Mouse (Mus musculus) megakaryocyte progenitor cell, adult 5-6 weeks (primary cell): ENCODE measurements around the gene Sppl3. TPM values are rescaled to one million over a fixed set of nuclear protein-coding genes. Genes with fewer than 3 reads are reported as not detected.
"Not testable (repeated sequence)": the region's sequence is repeated elsewhere in the genome, so short reads cannot be mapped to it uniquely, and the experiment has no call there.

Experiments used
- ATAC-seq: replicated peaks from 2 replicates; pipeline ENCODE4 v1.8.0; 2016; ENCODE audit warnings: mild to moderate bottlenecking, moderate TSS enrichment, inconsistent platforms; ENCODE audit not compliant: poor library complexity
- total RNA-seq, 2 experiments: library from RNA; stranded (forward) in 1 of 2; stranded (reverse) in 1 of 2; fragments of 157-497, 149-512 nt in 1 of 2; fragments of 200-1000 nt in 1 of 2; gene quantifications; 2 replicates each; pipeline versions ENCODE4 v1.2.3 to v1.2.4; 2015 to 2017

The Sppl3 gene
- total RNA-seq, 2 experiments from 2014 or later, result 28.6 to 40.2 TPM

DNA sequence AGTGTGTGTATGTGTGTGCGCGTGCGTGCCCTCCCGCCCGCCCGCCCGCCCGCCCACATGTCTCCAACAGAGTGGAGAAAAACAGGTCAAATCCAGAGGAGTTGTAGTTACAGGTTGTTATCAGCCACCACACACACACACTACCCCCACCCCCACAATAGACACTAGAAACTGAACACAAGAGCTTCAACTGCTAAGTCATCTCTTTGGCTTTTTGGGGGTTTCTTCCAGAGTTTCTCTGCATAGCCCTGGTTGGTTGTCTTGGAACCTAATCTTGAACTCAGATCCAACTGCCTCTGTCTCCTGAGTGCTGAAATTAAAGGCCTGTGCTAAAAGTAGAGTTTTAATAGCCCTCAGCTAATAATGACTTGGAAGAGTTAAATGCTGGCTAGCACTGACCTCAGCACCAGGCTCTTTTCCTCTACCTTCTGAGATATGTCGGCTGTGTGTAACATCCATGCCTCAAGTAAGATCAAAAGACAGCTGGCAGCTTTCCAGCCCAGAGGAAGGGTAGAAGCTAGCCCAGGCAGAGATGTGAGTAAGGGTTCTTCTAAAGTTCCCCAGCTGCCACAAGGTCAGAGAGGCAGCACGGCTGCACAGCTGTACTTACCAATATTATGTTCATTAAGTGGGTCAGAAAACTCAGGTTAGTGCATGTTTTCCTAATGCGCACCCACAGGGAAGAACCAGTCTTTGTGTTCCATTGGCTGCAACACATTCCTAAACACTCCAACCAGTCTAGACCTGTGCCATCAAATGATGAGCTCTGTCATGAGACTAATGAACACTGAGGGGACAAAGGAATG lies 60.4 kb downstream of the Sppl3 start:
- ATAC-seq, result peak; percentile 71

DNA sequence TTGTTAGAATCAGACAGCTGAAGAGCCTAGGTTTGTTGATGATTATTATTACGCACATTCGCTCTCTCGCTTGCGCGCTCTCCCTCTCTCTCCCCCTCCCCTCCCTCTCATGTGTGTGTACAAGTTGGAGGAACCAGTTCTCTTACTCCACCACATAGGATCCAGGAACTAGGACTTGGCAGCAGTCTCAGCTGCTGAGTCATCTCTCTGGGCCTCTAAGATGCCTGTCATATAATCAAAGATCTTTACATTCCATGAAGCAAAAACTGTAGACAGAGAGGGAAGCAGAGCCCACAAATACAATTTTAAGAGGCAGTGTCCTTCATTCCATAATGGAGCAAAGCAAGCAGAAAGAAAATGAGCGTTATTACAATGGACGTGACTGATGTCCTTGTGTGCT lies 61.2 kb downstream of the Sppl3 start:
- ATAC-seq, result peak; percentile 69

DNA sequence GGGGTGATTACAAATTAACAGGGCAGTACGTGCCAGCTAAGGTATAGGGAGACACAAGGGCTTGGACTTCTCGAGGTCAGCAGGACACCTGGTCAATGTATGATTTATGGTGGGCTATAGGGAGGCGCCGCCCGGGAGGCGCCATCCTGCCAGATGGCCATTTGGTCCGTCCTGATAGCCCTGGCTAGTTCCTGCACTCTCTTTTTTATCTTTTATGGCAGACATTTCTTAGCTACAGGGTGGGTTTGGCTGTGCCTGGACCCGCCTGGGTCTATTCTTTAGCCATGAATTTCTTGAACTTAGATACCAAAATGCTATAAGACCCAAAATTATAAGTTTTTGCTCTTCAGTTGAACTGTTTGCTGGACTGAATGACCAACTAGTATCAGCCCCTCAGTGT lies 62.4 kb downstream of the Sppl3 start:
- ATAC-seq, result not testable (repeated sequence)

DNA sequence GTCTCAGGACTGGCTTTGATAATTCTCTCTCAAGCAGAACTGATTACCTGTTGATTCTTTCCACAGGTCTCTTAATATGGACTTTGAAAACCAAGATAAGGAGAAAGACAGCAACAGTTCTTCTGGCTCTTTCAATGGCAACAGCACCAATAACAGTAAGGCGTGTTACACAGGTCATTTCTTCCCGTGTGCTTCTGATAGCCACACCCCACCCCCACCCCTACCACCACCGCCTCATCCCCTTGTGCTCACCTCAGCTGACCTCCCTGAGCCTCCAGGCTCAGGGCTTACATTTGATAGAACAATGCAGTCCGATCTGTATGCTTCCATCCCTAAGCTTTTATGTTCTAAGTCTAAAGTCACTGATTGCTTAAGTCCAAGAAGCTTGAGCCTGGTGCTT lies 63.8 kb downstream of the Sppl3 start:
- no peak for ATAC-seq

DNA sequence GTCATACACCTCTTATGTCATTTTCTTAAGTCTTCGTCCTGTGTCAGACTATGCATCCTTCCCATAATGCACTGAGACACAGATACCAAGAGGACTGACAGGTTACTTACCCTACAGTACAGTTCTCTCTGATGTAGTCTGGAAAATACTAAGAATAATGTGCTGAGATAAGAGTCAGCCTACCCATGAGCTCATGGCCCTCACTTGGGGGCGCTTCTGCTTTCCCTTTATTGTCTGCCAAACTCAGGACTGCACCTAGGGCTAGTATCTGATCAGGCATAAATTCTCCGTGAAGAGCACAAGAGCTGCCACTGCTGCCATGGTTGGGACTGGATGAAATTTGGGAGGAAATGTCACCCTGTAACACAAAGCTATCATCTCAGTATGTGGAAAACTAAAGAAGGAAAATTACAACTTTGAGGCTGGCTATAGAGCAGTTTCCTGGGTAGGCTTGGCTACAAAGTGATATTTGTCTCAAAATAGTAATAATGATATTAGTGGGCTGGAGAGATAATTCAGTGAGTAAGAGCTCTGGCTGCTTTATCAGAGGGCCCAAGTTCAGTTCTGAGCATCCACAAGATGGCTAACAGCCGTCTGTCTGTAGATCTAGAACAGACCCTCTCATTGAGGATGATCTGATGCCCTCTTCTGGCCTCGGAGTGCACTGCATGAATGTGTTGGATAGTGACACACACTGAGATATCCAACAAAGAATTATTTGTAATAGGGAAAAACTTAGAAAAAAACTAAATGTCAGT lies 65.4 kb downstream of the Sppl3 start:
- peak; percentile 78 for ATAC-seq

DNA sequence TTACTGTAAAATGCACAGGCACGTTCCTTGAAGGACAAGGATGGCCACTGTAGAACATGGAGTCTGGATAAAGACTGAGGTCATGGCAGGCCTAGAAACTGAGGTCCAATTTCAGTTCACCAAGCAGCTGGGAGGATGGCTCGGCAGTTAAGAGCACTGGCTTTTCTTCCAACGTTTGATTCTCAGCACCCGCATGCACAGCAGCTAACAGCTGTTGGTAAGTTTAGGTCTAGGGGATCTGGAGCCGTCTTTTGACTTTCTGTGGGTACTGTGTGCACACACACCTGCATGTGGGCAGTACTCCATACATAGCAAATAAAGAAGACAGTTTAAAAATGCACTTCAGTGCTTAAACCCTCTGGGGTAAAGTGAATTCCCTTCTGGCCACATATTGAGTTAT lies 70.7 kb downstream of the Sppl3 start:
- ATAC-seq, result no peak

DNA sequence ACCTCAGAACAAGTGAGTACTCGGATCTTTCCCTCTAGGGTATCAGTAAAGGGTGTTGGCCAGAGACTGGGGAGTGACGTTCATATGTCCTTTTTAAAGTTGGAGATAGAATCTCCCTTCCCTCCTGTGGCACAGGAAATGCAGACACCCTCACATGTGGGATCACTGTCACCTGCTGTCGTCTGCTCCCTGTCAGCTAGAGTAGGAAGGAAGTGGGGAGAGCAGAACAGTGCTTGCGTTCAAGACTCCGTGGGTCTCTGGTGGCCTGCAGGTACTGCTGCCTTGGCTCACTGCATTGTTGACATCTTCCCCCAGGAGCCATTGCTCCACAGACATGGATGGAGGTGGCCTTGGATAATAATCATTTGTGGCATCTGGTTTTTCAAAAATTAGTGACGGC lies 72.6 kb downstream of the Sppl3 start:
- no peak for ATAC-seq

DNA sequence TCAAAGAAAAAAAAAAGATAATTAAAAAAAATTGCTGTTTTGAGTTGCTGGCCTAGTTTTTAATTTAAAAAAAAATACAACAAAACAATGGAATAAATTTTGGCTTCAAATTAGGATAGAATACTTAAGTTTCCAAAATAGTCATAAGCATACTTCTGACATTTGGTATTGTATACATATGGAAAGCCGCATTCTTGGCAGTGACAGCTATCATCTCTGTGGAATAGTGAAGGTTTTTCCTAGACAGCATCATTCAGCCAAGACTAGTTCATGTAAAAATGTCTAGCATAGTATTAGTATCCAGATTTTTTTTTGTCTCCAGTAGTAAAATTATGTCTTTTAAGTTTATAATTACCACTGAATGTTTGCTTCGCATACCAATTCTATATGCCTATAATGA lies 74.7 kb downstream of the Sppl3 start:
- ATAC-seq, result no peak

DNA sequence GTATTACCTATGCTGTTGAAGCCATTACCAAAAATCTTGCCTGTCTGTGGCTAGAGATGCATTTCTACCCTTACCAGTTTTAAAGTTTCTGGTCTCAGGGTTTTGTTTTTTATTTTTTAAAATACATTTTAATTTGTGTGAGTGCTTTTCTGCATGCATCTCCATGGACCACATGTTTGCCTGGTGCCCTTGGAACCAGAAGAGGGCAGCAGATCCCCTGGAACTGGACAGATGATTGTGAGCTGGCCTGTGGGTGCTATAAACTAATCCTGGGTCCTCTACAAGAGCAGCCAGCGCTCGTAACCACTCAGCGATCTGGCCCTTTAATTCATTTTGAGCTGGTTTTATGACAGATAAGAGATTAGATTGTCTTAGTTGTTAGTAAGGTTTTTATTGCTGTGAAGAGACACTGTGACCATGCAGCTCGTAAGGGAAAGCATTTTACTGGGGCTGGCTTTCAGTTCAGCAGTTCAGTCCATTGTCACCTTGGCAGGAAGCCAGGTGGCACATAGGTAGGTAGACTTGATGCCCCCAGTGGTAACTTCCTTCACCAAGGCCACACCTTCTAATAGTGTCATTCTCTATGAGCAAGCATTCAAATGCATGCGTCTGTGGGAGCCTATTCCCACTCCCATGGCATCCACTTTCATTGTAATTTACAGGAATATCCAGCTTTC lies 78.8 kb downstream of the Sppl3 start:
- no peak for ATAC-seq

DNA sequence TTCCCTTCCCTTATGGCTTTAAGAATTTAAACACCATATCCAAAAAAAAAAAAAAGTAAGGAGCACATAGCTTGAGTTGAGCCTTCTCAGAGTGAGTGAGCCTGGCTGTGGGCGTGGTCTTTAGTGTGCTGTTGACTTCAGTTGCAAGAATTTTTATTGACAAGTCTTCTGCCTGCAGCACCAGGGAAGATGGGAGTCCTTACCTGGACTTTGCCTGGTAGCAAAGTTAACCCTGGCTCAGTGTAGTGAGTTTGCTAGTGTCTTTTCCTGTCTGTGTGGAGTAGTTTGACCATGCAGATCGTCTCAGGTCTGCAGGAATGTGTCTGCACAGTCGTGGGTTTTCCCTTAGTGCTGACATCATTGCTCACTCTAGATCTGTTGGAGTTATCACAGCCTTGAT lies 80.1 kb downstream of the Sppl3 start:
- ATAC-seq, result no peak

DNA sequence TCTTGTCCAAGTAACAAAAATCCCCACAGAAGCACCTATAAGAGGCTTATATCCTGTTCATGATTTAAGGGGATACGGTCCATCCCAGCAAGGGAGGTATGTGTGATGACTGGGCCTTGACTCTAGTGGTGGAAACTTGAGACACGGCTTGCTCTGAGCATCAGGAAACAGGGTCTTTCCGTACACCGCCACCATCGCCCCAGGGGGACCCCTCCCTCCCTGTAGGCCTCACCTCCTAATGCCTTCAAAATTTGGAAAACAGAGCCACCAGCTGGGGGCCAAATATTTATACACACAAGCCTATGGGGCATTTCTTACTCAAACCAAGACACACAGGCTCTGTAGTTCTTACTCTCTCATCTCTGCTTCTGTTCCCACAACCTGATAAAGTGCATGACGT lies 80.8 kb downstream of the Sppl3 start:
- ATAC-seq, result no peak

DNA sequence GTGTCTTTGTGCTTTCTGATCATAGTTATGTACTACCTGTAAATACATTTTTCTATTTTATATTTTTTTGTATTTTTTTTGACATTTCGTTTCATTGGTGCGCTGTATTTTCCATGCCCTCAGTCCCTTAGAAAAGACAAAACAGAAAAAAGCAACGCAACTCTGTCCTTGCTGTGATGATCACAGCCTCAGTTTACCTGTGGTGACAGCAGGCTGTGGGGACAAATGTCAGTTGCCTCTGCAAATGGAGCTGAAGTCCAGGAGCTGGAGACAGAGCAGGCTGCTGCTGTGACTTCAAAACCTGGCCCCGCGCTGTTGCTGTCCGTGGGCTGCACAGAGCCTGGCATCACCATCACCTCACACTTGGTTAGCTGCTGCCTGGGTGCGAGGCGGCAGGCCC lies 87.3 kb downstream of the Sppl3 start, which contains the start of gene Gm10401:
Gene Gm10401, minus strand, starts transcription at position 101 of the 400 bp plus-strand sequence.
- no peak for ATAC-seq

DNA sequence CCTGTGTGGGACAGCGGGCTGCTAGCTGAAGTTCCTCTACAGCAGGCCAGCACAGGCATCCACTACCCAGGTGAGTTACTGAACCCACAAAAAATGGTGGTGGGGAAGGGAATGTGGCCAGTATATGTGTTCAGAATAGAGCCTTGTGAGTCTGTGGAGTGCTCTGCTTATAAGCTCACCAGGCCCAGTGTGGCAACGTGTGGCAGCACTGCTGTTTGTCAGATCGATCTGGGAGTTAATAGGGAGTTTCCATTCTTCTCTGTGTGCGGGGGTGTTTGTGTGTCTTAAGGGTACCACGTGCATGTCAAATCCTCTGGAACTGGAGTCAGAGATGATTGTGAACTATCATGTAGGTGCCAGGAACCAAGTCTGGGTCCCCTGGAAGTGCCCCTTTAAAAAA lies 88.6 kb downstream of the Sppl3 start:
- no peak for ATAC-seq

DNA sequence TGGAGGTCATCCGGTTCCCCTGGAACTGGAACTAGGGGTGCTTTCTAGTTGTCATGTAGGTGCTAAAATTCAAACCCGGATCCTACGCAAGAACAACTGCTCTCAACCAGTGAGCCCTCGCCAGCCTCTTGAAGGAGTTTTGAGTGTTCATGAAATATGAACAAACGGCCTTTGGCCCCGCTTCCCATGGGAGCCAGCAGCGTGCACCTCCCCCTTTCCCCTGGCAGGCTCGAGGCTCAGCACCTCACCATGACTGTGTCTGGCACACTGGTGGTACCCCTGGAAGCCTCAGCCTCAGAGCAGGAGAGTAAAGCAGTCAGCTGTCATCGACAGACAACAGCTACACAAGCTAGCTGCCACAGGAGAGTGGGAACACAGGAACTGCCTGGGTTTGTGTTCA lies 89.1 kb downstream of the Sppl3 start:
- ATAC-seq, result no peak

DNA sequence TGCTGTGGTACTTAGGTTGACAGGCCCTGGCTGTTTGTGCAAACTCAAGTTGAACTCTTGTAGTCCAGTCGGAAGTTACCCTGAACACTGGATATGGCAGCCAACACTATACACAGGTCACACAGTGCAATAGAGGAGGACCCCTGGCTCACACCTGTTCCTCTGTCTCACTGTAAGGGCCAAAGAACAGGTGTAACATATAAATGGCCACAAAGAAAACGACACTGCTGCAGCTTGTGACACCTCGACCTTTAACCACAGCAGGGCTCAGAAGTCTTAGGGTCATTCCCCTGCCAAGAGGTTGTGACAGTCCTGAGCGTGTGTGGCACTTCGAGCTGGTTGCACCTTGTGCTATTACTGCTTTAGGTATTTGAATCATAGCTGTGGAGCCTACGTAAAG lies 89.5 kb downstream of the Sppl3 start:
- no peak for ATAC-seq

DNA sequence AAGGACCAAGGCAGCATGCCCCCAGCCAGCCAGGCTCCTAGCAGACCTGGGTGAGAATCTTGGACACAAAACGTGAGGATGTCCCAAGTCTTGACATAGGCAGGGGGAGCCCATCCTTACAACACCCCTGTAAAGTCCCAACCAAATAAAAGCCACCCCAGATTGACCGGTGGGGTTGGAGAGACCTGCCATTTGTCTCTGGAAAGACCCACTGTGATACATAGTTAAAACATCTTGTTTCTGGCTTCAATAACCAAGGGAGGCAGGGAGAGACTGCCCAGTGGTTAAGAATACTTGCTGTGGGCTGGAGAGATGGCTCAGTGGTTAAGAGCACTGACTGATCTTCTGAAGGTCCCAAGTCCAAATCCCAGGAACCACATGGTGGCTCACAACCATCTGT lies 91.3 kb downstream of the Sppl3 start:
- ATAC-seq, result no peak

DNA sequence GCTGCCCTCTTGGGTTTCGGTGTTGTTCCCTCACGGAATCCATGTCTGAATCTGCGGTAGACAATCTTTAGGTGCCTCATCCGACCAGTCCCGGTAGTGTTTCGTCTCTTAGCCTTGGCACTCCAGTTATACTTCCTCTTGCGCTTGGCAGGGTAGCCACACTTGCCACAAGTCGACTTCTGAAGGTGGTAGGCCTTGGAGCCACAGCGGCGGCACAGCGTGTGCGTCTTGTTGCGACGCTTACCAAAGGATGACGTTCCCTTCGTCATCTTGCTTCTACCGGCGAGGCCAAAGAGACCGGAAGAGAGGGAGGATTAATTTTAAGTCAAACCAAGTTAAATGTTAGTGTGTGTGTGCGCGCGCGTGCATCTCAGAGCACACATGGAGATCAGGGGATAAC lies 92.3 kb downstream of the Sppl3 start:
- ATAC-seq, result not testable (repeated sequence)

DNA sequence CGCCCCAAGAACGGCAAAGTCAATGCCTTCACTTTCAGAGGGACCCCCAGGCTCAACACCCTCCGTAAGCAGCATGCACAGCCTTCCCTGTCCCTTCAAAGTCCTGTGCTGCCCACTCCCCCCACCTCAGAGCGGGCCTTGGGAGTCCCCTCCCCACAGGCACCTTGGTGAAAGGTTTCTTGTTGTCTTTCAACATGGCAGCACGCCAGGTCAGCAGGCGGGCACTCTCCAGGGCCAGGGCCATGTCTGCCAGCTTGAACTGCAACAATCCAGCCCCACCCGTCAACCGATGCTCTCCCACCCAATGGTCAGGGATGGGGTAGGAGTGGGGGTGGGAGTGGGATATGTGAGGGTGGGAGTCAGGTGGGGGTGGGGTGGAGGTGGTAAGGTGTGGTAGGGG lies 100.2 kb downstream of the Sppl3 start:
- ATAC-seq, result no peak

DNA sequence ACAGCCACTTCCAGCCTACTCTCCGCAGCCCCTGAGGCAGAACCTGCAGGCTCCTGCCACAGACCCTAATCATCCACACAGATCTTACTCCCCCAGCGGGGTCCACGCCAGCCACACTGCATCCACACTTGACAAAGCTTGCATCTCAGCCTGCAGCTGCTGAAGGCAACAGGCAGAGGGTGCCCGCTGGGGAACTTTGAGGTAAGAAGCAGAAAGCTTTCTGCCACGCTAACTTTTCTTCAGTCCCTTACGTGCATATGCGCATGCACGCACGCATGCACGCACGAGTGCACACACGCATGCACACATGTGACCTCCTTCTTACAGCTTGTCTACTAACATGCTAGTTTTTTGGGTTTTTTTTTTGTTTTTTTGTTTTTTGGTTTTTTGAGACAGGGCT lies 102.3 kb downstream of the Sppl3 start:
- no peak for ATAC-seq

DNA sequence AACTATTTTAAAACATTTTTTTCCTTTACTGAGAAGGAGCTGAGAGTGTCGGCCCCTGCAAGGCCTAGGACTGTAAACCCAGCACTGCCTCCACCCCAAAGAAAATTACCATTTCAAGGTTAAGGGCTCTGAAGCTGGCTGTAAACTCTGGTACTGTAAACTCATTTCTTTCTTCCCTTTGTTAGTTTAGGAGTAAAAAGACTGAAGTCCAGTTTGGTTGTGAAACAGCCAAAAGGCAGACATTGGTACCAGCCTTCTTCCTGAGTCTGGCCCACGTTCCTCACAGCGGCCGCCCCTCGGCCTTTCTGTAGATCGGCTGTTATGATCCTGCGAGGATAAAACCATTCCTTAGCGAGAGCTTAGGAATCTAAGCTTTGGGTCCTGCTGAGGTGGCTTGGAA lies 103.6 kb downstream of the Sppl3 start:
- ATAC-seq, result no peak

DNA sequence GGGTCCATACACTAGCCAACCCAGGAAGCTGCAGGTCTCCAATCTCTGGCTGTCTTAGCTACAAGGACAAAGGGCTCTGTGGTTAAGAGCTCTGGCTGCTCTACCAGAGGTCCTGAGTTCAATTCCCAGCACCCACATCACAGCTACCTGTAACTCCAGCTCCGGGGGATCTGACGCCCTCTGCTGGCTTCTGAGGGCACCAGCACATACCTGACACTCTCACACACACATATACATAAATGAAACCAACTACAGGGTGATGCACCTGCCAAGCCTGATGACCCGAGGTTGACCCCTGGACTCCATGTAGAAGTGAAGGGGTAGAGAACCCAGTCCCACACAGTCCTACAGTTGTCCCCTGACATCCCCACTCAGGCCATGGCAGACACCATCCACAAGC lies 105.5 kb downstream of the Sppl3 start:
- ATAC-seq, result no peak

DNA sequence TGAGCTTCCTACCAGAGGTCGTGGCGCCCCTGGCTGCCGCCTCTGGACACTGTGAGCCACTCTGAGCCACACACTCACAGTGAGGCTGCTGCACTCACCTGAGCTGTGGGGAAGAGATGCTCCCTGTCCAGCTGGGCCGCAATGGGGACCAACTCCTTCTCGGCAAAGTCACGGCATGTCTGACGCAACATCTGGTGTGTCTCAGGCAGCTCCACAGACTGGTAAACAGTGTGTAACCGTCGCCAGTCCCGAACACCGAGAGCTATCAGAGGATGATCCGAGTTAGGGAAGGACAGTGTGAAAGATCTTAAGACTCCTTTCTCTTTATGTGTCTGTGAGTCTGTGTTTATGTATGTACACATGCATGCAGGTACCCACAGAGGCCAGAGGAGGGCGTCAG lies 106.5 kb downstream of the Sppl3 start:
- no peak for ATAC-seq
